Mouse (Mus musculus) thymus, adult 2 months (tissue): ENCODE data around the gene Gm20662.

ENCODE experiments used
- CTCF ChIP-seq: fragments of 200-500 bp; IDR thresholded peaks from 2 replicates; pipeline ENCODE4 v1.5.1; 2012; ENCODE audit warnings: mild to moderate bottlenecking, control low read depth, low read length, moderate library complexity, borderline replicate concordance; ENCODE audit not compliant: control insufficient read depth, poor library complexity, insufficient read depth; ENCODE audit errors: extremely low read depth
- POLR2A ChIP-seq: fragments of 200-500 bp; IDR thresholded peaks from 2 replicates; pipeline ENCODE4 v1.6.1; 2012; ENCODE audit warnings: mild to moderate bottlenecking, low read length, control low read depth, moderate library complexity; ENCODE audit not compliant: control insufficient read depth, poor library complexity, insufficient read depth; ENCODE audit errors: extremely low read depth

DNA sequence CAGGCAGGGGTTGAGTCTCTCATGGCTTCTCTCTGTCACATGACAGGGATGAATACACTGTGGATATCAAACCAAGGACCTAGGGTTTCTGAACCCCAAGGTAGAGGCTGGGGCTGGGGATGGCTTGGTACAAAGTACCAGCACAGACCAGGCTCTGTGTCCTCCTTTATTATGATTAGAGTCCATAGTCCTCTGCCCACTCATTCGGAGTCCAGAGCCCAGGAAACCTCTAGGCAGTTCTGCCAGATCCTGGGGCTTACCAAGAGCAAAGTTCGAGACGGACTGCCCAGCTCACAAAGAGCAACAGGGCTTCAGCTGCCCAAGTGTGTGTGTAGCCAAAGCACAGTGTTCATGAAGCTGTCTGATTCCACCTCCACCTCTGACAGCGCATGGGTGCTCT lies 89.1 kb downstream of the Gm20662 start:
- TF ChIP-seq CTCF: no peak
- TF ChIP-seq POLR2A: no peak
